Mouse (Mus musculus) thymus, adult 2 months (tissue): ENCODE measurements around the gene Zbtb38. TPM values are rescaled to one million over a fixed set of nuclear protein-coding genes. Genes with fewer than 3 reads are reported as not detected.

ENCODE experiments used
- DNase-seq: peaks from one replicate; pipeline ENCODE4 v3.0.0; 2021
- H3K27ac ChIP-seq: fragments of 200-500 bp; 2 replicates; pipeline ENCODE4 v1.5.1; 2012; ENCODE audit warnings: low read length, control low read depth; ENCODE audit not compliant: control insufficient read depth, insufficient read depth
- H3K27me3 ChIP-seq: fragments of 200-500 bp; 2 replicates; pipeline ENCODE4 v1.6.1; 2012; ENCODE audit warnings: mild to moderate bottlenecking, low read length, moderate library complexity, mixed read lengths; ENCODE audit not compliant: control insufficient read depth, insufficient read depth
- H3K36me3 ChIP-seq: fragments of 200-500 bp; 2 replicates; pipeline ENCODE4 v1.6.1; 2012; ENCODE audit warnings: mild to moderate bottlenecking, low read length, moderate library complexity; ENCODE audit not compliant: control insufficient read depth, insufficient read depth
- H3K4me1 ChIP-seq: fragments of 200-500 bp; replicated peaks from 2 replicates; pipeline ENCODE4 v1.6.1; 2012; ENCODE audit warnings: low read length; ENCODE audit not compliant: control insufficient read depth, insufficient read depth
- H3K4me3 ChIP-seq: fragments of 200-500 bp; 2 replicates; pipeline ENCODE4 v1.5.1; 2012; ENCODE audit warnings: mild to moderate bottlenecking, low read length, control low read depth, moderate library complexity; ENCODE audit not compliant: control insufficient read depth, insufficient read depth
- CTCF ChIP-seq: fragments of 200-500 bp; IDR thresholded peaks from 2 replicates; pipeline ENCODE4 v1.5.1; 2012; ENCODE audit warnings: mild to moderate bottlenecking, control low read depth, low read length, moderate library complexity, borderline replicate concordance; ENCODE audit not compliant: control insufficient read depth, poor library complexity, insufficient read depth; ENCODE audit errors: extremely low read depth
- POLR2A ChIP-seq: fragments of 200-500 bp; IDR thresholded peaks from 2 replicates; pipeline ENCODE4 v1.6.1; 2012; ENCODE audit warnings: mild to moderate bottlenecking, low read length, control low read depth, moderate library complexity; ENCODE audit not compliant: control insufficient read depth, poor library complexity, insufficient read depth; ENCODE audit errors: extremely low read depth
- WGBS: fragments of 180-500 bp; shearing (Covaris S2); methylation state at CpG from one replicate; pipeline ENCODE4 v1.1.7; 2018; 5-methylcytosine and 5-hydroxymethylcytosine counted together
- polyA plus RNA-seq: library from polyadenylated mRNA; depleted of rRNA; stranded (reverse); fragments of >200 nt; gene quantifications from 2 replicates; pipeline ENCODE4 v1.2.3, GENCODE M21; 2012

The Zbtb38 gene
- polyA plus RNA-seq, 1 experiment, result 7.2 TPM

GRCm38 (mm10) chr9:96754625-96754969 is 2.0 kb upstream of the Zbtb38 start:
- 11% methylated on average over 1 of the region's 1 CpGs for WGBS

GRCm38 (mm10) chr9:96753921-96754624 is 1.4 kb upstream of the Zbtb38 start:
- Histone ChIP-seq H3K27me3 (no peaks in the 10 kb centered on the region), H3K27ac (no peak overlapping the region), H3K4me1 (peaks cover 5% of the 10 kb centered on the region), H3K36me3 (no peaks in the 10 kb centered on the region), H3K4me3 (no peak overlapping the region)
- TF ChIP-seq CTCF, result no peak
- no peak for TF ChIP-seq POLR2A
- WGBS, result 47% methylated on average over 11 of the region's 11 CpGs
- no peak for DNase-seq

More at GRCm38 (mm10) chr9:96754625-96754969, 2.0 kb upstream of the Zbtb38 start:
- Histone ChIP-seq H3K27ac (no peak overlapping the region), H3K4me1 (peaks cover 6% of the 10 kb centered on the region), H3K4me3 (no peak overlapping the region), H3K36me3 (no peaks in the 10 kb centered on the region), H3K27me3 (no peaks in the 10 kb centered on the region)
- DNase-seq, result no peak
- TF ChIP-seq CTCF, result no peak

- no peak for DNase-seq
- Histone ChIP-seq H3K27me3 (no peaks in the 10 kb centered on the region), H3K27ac (no peak overlapping the region), H3K4me1 (peaks cover 3% of the 10 kb centered on the region; the same call in 1 of the 2 replicates), H3K36me3 (no peaks in the 10 kb centered on the region), H3K4me3 (no peak overlapping the region)
- 96% methylated on average over 8 of the region's 8 CpGs for WGBS
- TF ChIP-seq CTCF (no peak), POLR2A (no peak)
Measured at GRCm38 (mm10) chr9:96753392-96753791, 761 bp upstream of the Zbtb38 start.

- H3K4me1 ChIP-seq, result peaks cover 3% of the 10 kb centered on the region; the same call in 1 of the 2 replicates
- 96% methylated on average over 15 of the region's 15 CpGs for WGBS
- H3K27me3 ChIP-seq, result no peaks in the 10 kb centered on the region
- TF ChIP-seq CTCF (no peak), POLR2A (no peak)
- no peak overlapping the region for H3K4me3 ChIP-seq
- no peaks in the 10 kb centered on the region for H3K36me3 ChIP-seq
- no peak overlapping the region for H3K27ac ChIP-seq
- DNase-seq, result no peak
Measured at GRCm38 (mm10) chr9:96751821-96752602, 619 bp downstream of the Zbtb38 start.

GRCm38 (mm10) chr9:96750636-96751035 is 2.0 kb downstream of the Zbtb38 start:
- H3K4me1 ChIP-seq, result peaks cover 3% of the 10 kb centered on the region; the same call in 1 of the 2 replicates
- no peak for TF ChIP-seq CTCF
- TF ChIP-seq POLR2A, result no peak
- WGBS, result 99% methylated on average over 11 of the region's 11 CpGs
- DNase-seq, result no peak
- H3K27ac ChIP-seq, result no peak overlapping the region
- no peaks in the 10 kb centered on the region for H3K36me3 ChIP-seq
- H3K4me3 ChIP-seq, result no peak overlapping the region
- H3K27me3 ChIP-seq, result no peaks in the 10 kb centered on the region

- WGBS, result 97% methylated on average over 9 of the region's 9 CpGs
- DNase-seq, result no peak
- H3K36me3 ChIP-seq, result no peaks in the 10 kb centered on the region
- TF ChIP-seq CTCF (no peak), POLR2A (no peak)
- no peaks in the 10 kb centered on the region; the same call in 1 of the 2 replicates for H3K4me1 ChIP-seq
- H3K4me3 ChIP-seq, result no peak overlapping the region
- H3K27ac ChIP-seq, result no peak overlapping the region
- no peaks in the 10 kb centered on the region for H3K27me3 ChIP-seq
Measured at GRCm38 (mm10) chr9:96746527-96746926, 6.1 kb downstream of the Zbtb38 start.

- H3K27ac ChIP-seq, result no peak overlapping the region
- TF ChIP-seq POLR2A (no peak), CTCF (no peak)
- peaks cover 11% of the 10 kb centered on the region for H3K4me1 ChIP-seq
- WGBS, result 64% methylated on average over 2 of the region's 2 CpGs
- H3K27me3 ChIP-seq, result no peaks in the 10 kb centered on the region
- no peak overlapping the region for H3K4me3 ChIP-seq
- DNase-seq, result no peak
- no peaks in the 10 kb centered on the region for H3K36me3 ChIP-seq
Measured at GRCm38 (mm10) chr9:96744909-96745308, 7.7 kb downstream of the Zbtb38 start.
